1 mouse cellular context compared by ENCODE assay signal in the genomic region with DNA sequence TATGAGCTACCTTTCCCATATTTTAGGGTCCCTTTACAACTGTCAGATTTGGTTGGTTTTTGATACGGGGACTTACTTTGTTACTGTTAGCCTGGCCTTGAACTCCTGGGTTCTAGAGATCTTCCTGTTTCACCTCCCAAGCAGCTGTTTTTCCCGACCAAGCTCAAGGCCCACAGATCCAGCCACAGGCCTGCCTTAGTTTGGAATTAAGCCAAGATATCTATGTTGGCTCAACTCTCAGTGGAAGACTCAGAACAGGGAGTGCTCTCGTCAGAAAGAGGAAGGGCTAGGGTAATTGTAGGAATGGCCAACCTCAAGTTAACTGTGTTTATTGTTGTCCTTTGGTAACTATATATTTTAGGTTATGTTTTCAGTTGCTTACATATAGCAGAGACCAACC.
TF ChIP-seq lines count a peak whose summit lies in the region.

No protein-coding gene starts in this region.

TF ChIP-seq in MEL, 35 proteins besides CTCF, POLR2A, EP300 and RAD21:
- TF ChIP-seq TBP (IDR thresholded peaks at IDR 0.05; ENCODE audit: low read depth, low read length) (peak; percentile 24; the same call in 1 of the 2 replicates), SIN3A (IDR thresholded peaks at IDR 0.05; ENCODE audit: low read length) (peak; percentile 61; the same call in 1 of the 2 replicates), ETS1 (IDR thresholded peaks at IDR 0.05; ENCODE audit: low read depth, low read length) (peak; percentile 89), CHD2 (IDR thresholded peaks at IDR 0.05; ENCODE audit: low read length) (no peak), MAX (IDR thresholded peaks at IDR 0.05; ENCODE audit: low read length) (no peak), HCFC1 (IDR thresholded peaks at IDR 0.05; ENCODE audit: low read depth, low read length) (0 out of 2 replicates have a peak, but pooled peaks have one; percentile 33), GATA1 (IDR thresholded peaks at IDR 0.05; ENCODE audit: low read depth, low read length) (0 out of 2 replicates have a peak, but pooled peaks have one; percentile 27), SMC3 (IDR thresholded peaks at IDR 0.05; ENCODE audit: low read depth, low read length) (no peak), USF2 (IDR thresholded peaks at IDR 0.05; ENCODE audit: borderline replicate concordance in 1 of 2, insufficient read depth in 1 of 2, low read depth in 1 of 2, low read length in 2 of 2) (no peak), ZC3H11A (IDR thresholded peaks at IDR 0.05; ENCODE audit: low read depth, low read length) (no peak), JUND (IDR thresholded peaks at IDR 0.05; ENCODE audit: low read depth, low read length) (no peak), TCF12 (IDR thresholded peaks at IDR 0.05; ENCODE audit: low read depth, low read length) (peak; percentile 41; the same call in 1 of the 2 replicates), BHLHE40 (IDR thresholded peaks at IDR 0.05; ENCODE audit: borderline replicate concordance, low read depth, low read length) (no peak), ELF1 (IDR thresholded peaks at IDR 0.05; ENCODE audit: low read depth, low read length) (0 out of 2 replicates have a peak, but pooled peaks have one; percentile 11), CHD1 (IDR thresholded peaks at IDR 0.05; ENCODE audit: low read depth, low read length) (no peak), MXI1 (IDR thresholded peaks at IDR 0.05; ENCODE audit: low read depth, low read length) (peak; percentile 51; the same call in 1 of the 2 replicates), RCOR1 (IDR thresholded peaks at IDR 0.05; ENCODE audit: low read depth, low read length) (peak; percentile 64), GABPA (IDR thresholded peaks at IDR 0.05; ENCODE audit: low read depth, low read length) (no peak), NRF1 (IDR thresholded peaks at IDR 0.05; ENCODE audit: insufficient read depth, low read depth, low read length, poor library complexity, severe bottlenecking) (no peak), MAFK (IDR thresholded peaks at IDR 0.05; ENCODE audit: borderline replicate concordance, low read depth, low read length) (no peak), TAL1 (IDR thresholded peaks at IDR 0.05; ENCODE audit: low read length) (no peak)
